Mouse (Mus musculus) G1E (cell line): ENCODE data around the gene Lurap1. TPM values are rescaled to one million over a fixed set of nuclear protein-coding genes. Genes with fewer than 3 reads are reported as not detected.

Experiments
- ATAC-seq: 2 replicates; pipeline ENCODE4 v1.8.0; 2016; ENCODE audit warnings: mild to moderate bottlenecking; ENCODE audit not compliant: insufficient number of reproducible peaks, poor library complexity, low FRiP score, severe bottlenecking; ENCODE audit errors: extremely low read depth
- DNase-seq: peaks from one replicate; pipeline ENCODE4 v3.0.0; 2012; ENCODE audit warnings: low spot score
- H3K27me3 ChIP-seq: 2 replicates; pipeline ENCODE4 v1.6.1; 2012; ENCODE audit warnings: mild to moderate bottlenecking, low read length, inconsistent platforms; ENCODE audit not compliant: insufficient read depth
- H3K36me3 ChIP-seq: replicated peaks from 2 replicates; pipeline ENCODE3; 2012; ENCODE audit warnings: mild to moderate bottlenecking, inconsistent platforms
- H3K4me1 ChIP-seq: 2 replicates; pipeline ENCODE4 v1.6.1; 2012; ENCODE audit warnings: low read depth, low read length, inconsistent platforms, mixed read lengths; ENCODE audit not compliant: insufficient read depth
- H3K4me3 ChIP-seq: 2 replicates; pipeline ENCODE4 v1.5.1; 2012; ENCODE audit warnings: low read depth, mild to moderate bottlenecking, inconsistent platforms, low read length, moderate library complexity, mixed read lengths
- H3K9me3 ChIP-seq: replicated peaks from 2 replicates; pipeline ENCODE4 v1.6.1; 2012; ENCODE audit warnings: inconsistent platforms
- CTCF ChIP-seq: IDR thresholded peaks from 2 replicates; pipeline ENCODE4 v1.5.1; 2012; ENCODE audit warnings: low read depth, low read length, inconsistent platforms, mixed read lengths
- GATA1 ChIP-seq: IDR thresholded peaks from 2 replicates; pipeline ENCODE4 v1.6.1; 2012; ENCODE audit warnings: borderline replicate concordance, low read length, inconsistent platforms, mixed read lengths
- GATA2 ChIP-seq: IDR thresholded peaks from 2 replicates; pipeline ENCODE4 v1.6.1; 2012; ENCODE audit warnings: low read depth, low read length, inconsistent platforms, borderline replicate concordance
- POLR2AphosphoS5 ChIP-seq: IDR thresholded peaks from 2 replicates; pipeline ENCODE4 v1.6.1; 2012; ENCODE audit warnings: low read depth, low read length, inconsistent platforms; ENCODE audit not compliant: insufficient replicate concordance
- TAL1 ChIP-seq: conservative IDR thresholded peaks from 2 replicates; pipeline ENCODE4 v1.6.1; 2012; ENCODE audit warnings: low read depth, low read length, inconsistent platforms, mixed read lengths
- polyA plus RNA-seq: library from polyadenylated mRNA; stranded (reverse); fragments of >175 nt; gene quantifications from 2 replicates; pipeline ENCODE4 v1.2.3, GENCODE M21; 2012
- total RNA-seq, 2 experiments: library from RNA; stranded (forward) in 1 of 2; stranded (reverse) in 1 of 2; fragments of 200-1000 nt in 1 of 2; fragments of >200 nt in 1 of 2; fragmentation: Nextera tagmentation in 1 of 2; gene quantifications; 2 replicates each; pipeline ENCODE4 v1.2.3; 2014 to 2017

Gene Lurap1
- total and polyA plus RNA-seq, 3 experiments: 0.01 to 0.33 (median 0.15) TPM

DNA sequence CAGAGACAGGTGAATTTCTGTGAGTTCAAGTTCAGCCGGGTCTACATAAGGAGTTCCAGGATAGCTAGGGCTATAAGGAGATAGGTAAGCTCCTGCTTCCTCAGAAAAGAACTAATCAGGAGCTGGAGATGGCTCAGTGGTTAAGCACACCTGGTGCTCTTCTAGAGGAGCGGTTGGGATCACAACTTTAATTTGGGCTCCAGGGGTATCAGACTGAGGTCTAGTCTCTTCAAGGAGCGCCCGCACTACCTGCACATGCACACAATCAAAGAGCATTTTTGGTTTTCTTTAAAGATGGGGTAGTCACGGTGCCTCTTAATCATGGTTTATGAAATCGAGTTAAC is 1.4 kb downstream of the Lurap1 start:
- Histone ChIP-seq H3K27me3 (peaks cover 3% of the 10 kb centered on the region), H3K9me3 (peaks cover 5% of the 10 kb centered on the region), H3K36me3 (peaks cover 36% of the 10 kb centered on the region), H3K4me1 (peaks cover 36% of the 10 kb centered on the region), H3K4me3 (peak overlapping the region; percentile 85)
- DNase-seq (no peak), ATAC-seq (no peak; the same call in 1 of the 2 replicates)
- TF ChIP-seq GATA2 (no peak), GATA1 (no peak), TAL1 (no peak), CTCF (no peak), POLR2AphosphoS5 (no peak)

DNA sequence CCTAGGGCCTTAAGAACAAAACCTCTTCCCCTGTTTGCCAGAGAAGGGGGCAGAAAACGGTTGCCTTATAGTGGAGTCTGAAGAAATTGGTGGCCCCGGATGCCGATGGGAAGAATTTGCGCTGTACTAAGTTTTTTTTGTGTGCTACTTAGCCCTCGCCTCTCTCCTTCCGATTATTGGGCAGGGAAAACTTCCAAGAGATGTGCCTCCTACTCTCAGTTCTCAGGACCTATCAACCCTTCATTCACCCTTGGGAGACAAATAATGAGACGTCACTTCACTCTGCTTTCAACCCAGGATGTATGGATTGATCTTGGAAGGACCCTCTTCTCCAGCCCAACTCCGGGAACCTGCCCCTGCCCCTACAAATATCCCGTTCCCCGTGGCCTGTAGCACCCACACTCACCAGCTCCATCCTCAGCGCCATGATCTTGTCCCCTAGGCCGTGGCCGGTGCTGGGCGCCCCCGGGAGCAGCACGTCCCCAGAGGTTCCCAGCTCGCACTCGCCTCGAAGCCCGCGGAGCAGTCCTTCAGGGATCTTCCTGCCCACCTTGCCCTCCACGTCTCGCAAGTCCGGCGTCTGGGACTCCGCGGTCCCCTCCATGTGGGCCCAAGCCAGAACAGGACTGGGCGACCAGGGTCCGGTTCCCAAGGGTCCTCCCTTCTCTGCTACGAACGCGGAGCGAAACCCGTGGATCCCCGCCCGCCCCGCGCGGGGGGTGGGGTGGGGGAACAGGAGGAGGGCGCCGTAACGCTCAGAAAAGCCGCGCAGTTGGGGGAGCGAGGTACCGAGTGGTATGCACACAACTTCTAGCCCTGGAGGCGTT is 7.0 kb downstream of the Lurap1 start:
- Histone ChIP-seq H3K4me3 (peak overlapping the region; percentile 72), H3K36me3 (peaks cover 8% of the 10 kb centered on the region), H3K4me1 (peaks cover 24% of the 10 kb centered on the region), H3K27me3 (peaks cover 39% of the 10 kb centered on the region), H3K9me3 (peaks cover 5% of the 10 kb centered on the region)
- no peak for TF ChIP-seq GATA1
- TF ChIP-seq TAL1: no peak
- no peak for TF ChIP-seq GATA2
- no peak for TF ChIP-seq CTCF
- TF ChIP-seq POLR2AphosphoS5: no peak
- ATAC-seq: no peak
- DNase-seq: peak; percentile 44

DNA sequence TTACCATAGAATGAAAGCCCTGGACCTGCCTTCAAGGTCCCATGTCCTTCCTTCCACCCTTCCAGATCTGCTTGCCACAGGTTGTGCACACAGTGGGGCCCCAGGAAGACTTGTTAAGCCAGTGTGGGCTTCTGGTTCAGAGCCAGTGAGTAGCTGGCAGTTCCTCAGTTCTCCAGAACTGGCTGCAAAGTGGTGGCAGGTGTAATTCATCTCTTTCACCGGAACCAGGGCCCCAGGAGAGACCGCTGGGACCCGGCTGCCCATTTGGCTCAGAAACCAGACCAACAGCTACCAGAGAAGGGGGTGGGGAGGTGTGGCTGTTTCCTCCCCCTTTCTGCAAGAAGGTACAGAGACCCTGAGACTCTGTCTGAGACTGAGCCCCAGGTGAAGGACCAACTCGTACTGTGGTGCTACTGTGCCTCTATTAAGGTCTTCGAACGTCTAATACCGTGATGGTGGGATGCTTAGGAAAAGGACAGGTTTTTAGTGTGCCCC is 7.8 kb downstream of the Lurap1 start:
- H3K36me3 ChIP-seq: peaks cover 10% of the 10 kb centered on the region
- no peak for TF ChIP-seq TAL1
- TF ChIP-seq CTCF: no peak
- TF ChIP-seq GATA1: no peak
- no peak for TF ChIP-seq GATA2
- no peak for TF ChIP-seq POLR2AphosphoS5
- H3K4me3 ChIP-seq: no peak overlapping the region
- peaks cover 21% of the 10 kb centered on the region for H3K4me1 ChIP-seq
- ATAC-seq (no peak), DNase-seq (no peak)
- peaks cover 39% of the 10 kb centered on the region for H3K27me3 ChIP-seq
- peaks cover 5% of the 10 kb centered on the region for H3K9me3 ChIP-seq

DNA sequence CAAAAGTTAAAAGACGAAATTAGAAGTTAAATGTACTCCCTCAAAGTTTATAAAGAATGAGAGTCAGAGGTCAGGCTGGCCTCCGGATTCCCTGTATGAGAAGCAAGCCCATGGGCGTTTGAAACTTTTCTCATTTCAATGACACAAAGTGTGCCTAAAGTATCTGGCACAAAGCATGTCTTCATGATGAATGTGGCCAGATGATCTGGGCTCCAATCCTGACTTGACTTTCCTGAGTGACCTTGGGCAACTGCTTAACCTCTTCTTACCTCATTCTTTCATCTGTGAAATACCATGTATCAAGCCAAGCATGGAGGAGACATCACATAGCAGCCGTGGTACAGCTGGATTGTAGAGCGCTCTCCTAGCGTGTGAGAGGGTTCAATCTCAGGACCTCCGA is 8.9 kb downstream of the Lurap1 start:
- Histone ChIP-seq H3K4me3 (no peak overlapping the region), H3K36me3 (peaks cover 17% of the 10 kb centered on the region), H3K27me3 (peaks cover 39% of the 10 kb centered on the region), H3K9me3 (peaks cover 3% of the 10 kb centered on the region), H3K4me1 (peaks cover 24% of the 10 kb centered on the region)
- DNase-seq (no peak), ATAC-seq (no peak)
- TF ChIP-seq GATA1 (no peak), POLR2AphosphoS5 (no peak), GATA2 (no peak), TAL1 (no peak), CTCF (no peak)

DNA sequence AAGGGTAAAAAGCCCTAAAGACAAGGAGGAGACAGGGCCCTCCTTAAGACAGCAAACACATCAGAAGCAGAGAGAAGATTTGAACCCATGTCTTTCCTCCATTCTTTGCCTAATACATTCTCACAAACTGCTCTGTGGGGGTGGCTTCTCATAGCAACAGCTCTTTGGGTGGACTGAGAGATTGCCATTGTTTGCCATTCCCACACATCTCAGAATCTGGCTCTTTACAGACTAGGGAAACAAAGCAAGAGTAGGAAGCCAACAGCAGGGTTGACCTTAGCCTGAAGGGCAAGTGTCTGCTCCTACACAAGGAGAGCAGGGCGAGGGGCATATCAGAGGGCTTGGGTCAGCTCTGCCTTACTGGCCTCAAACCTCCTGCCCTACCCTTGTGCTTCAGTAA is 9.4 kb downstream of the Lurap1 start:
- no peak for DNase-seq
- TF ChIP-seq GATA2: no peak
- no peak for TF ChIP-seq POLR2AphosphoS5
- TF ChIP-seq TAL1: no peak
- TF ChIP-seq GATA1: no peak
- no peak for TF ChIP-seq CTCF
- Histone ChIP-seq H3K27me3 (peaks cover 39% of the 10 kb centered on the region), H3K4me1 (peaks cover 26% of the 10 kb centered on the region), H3K4me3 (no peak overlapping the region), H3K9me3 (no peaks in the 10 kb centered on the region), H3K36me3 (peaks cover 21% of the 10 kb centered on the region)
- no peak for ATAC-seq

DNA sequence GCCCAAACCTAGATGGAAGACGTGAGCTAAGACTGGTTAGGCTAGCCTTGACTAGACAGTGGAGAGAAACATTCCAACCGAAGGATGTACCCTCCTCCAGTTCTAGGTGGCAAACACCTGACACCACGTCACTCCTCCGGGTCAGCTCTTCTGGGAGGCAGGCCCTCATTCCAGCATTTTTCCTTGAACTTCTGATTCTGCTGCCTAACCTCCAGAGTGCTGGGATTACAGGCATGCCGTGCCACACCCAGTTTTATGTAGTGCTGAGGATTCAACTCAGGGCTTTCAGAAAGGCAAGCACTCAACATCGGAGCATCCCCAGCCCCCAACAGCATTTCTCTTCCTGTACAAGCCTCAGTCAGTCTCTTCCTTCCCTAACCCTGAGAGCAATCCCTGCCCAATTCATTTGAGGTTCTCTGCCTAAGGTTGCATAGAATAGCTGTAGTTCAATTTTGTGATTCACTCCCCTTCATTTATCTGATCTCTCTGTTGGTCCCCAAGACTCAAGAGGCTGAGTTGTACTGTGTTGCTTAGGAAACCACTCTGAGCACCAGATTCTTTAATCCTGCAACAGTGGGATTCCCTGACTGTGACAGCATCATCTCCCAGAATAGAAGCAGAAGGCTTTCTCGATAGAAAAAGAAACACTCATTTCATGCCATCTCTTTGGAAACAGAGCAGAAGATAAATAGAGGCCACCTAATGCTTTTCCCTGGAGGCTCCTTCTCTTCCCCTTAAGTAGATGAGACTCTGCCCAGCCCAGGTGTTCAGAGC is 10.2 kb downstream of the Lurap1 start:
- DNase-seq (no peak), ATAC-seq (no peak)
- Histone ChIP-seq H3K4me3 (no peak overlapping the region), H3K36me3 (peaks cover 29% of the 10 kb centered on the region), H3K27me3 (peaks cover 39% of the 10 kb centered on the region), H3K9me3 (no peaks in the 10 kb centered on the region), H3K4me1 (peaks cover 27% of the 10 kb centered on the region)
- no peak for TF ChIP-seq CTCF
- TF ChIP-seq POLR2AphosphoS5: no peak
- TF ChIP-seq TAL1: no peak
- no peak for TF ChIP-seq GATA1
- no peak for TF ChIP-seq GATA2
